Mouse (Mus musculus) adrenal gland, adult 18-20 months (tissue): ENCODE measurements around the gene Pigk. TPM values are rescaled to one million over a fixed set of nuclear protein-coding genes. Genes with fewer than 3 reads are reported as not detected.
"Not testable (repeated sequence)": the region's sequence is repeated elsewhere in the genome, so short reads cannot be mapped to it uniquely, and the experiment has no call there.

Experiments used
- DNase-seq, 2 experiments: peaks; one replicate each; pipeline ENCODE4 v3.0.0; 2021 to 2022; ENCODE audit warnings: low spot score in 2 of 2
- long read RNA-seq, 2 experiments: library from polyadenylated mRNA; stranded (forward); transcript quantifications; one replicate each; pipeline ENCODE4 v2.0.0; 2021
- total RNA-seq, 2 experiments: library from RNA; stranded (reverse); gene quantifications; 1 replicate in 1 of 2; 2 replicates in 1 of 2; pipeline ENCODE4 v1.2.3; 2021

Pigk gene
- total RNA-seq = 10 to 100 TPM; 50.6 to 63.5 TPM
- long read RNA-seq, experiment 1, full-length matches to known transcripts = 43 of 54 reads
- long read RNA-seq, experiment 1, partial matches to known transcripts = 3 of 54 reads
- long read RNA-seq, experiment 1, other reads (novel, unspliced or antisense) = 8 of 54 reads
- long read RNA-seq, experiment 2, full-length matches to known transcripts = 180 of 200 reads
- long read RNA-seq, experiment 2, partial matches to known transcripts = 8 of 200 reads
- long read RNA-seq, experiment 2, other reads (novel, unspliced or antisense) = 12 of 200 reads

GRCm38 (mm10) chr3:152713991-152714902 is at the start of gene Pigk:
Gene Pigk (plus strand): TSS chr3:152714100.
- peak; percentile 93 to 95 for DNase-seq

GRCm38 (mm10) chr3:152666991-152667355 is 46.9 kb upstream of the Pigk start:
- no peak for DNase-seq

- peak; percentile 11 to 25 for DNase-seq
Observed at GRCm38 (mm10) chr3:152667356-152668211, 46.3 kb upstream of the Pigk start.

GRCm38 (mm10) chr3:152668239-152668638 is 45.7 kb upstream of the Pigk start, which contains the start of gene Ak5:
Gene Ak5 (minus strand): TSS chr3:152668360.
- DNase-seq = no peak

GRCm38 (mm10) chr3:152668793-152669192 is 45.1 kb upstream of the Pigk start:
- DNase-seq = no peak

GRCm38 (mm10) chr3:152669783-152670182 is 44.1 kb upstream of the Pigk start:
- no peak for DNase-seq

GRCm38 (mm10) chr3:152674663-152675062 is 39.2 kb upstream of the Pigk start:
- no peak for DNase-seq

GRCm38 (mm10) chr3:152688532-152688931 is 25.4 kb upstream of the Pigk start:
- DNase-seq = no peak

GRCm38 (mm10) chr3:152689105-152689504 is 24.8 kb upstream of the Pigk start:
- no peak for DNase-seq

GRCm38 (mm10) chr3:152694950-152695349 is 18.9 kb upstream of the Pigk start:
- DNase-seq = no peak

GRCm38 (mm10) chr3:152698017-152698416 is 15.9 kb upstream of the Pigk start:
- DNase-seq = no peak

- no peak for DNase-seq
Observed at GRCm38 (mm10) chr3:152699261-152699660, 14.6 kb upstream of the Pigk start.

GRCm38 (mm10) chr3:152701536-152701935 is 12.4 kb upstream of the Pigk start:
- DNase-seq = not testable (repeated sequence)

GRCm38 (mm10) chr3:152702274-152702843 is 11.5 kb upstream of the Pigk start:
- DNase-seq = no peak

- no peak for DNase-seq
Observed at GRCm38 (mm10) chr3:152705826-152706225, 8.1 kb upstream of the Pigk start.

- DNase-seq = no peak
Observed at GRCm38 (mm10) chr3:152706901-152707300, 7.0 kb upstream of the Pigk start.

- no peak for DNase-seq
Observed at GRCm38 (mm10) chr3:152707321-152707823, 6.5 kb upstream of the Pigk start.

GRCm38 (mm10) chr3:152709936-152710335 is 4.0 kb upstream of the Pigk start:
- no peak for DNase-seq

GRCm38 (mm10) chr3:152712957-152713356 is 943 bp upstream of the Pigk start:
- no peak for DNase-seq

- no peak for DNase-seq
Observed at GRCm38 (mm10) chr3:152721301-152721700, 7.4 kb downstream of the Pigk start.

- DNase-seq = no peak
Observed at GRCm38 (mm10) chr3:152722836-152723235, 8.9 kb downstream of the Pigk start.
